Mouse (Mus musculus) stomach, embryonic 14.5 days (tissue): Measurements from ENCODE around the gene Gm28051. TPM values are rescaled to one million over a fixed set of nuclear protein-coding genes. Genes with fewer than 3 reads are reported as not detected.
A peak's percentile ranks its signal among the peaks of the same experiment; 100 is the strongest.

Experiments
- ATAC-seq: fragments of 200-750 bp; cut with Nextera tagmentation; 2 replicates; pipeline ENCODE4 v1.8.0; 2017; ENCODE audit warnings: low read depth, moderate TSS enrichment; ENCODE audit not compliant: insufficient number of reproducible peaks, insufficient read depth, low FRiP score
- H3K27ac ChIP-seq: fragments of 300-500 bp; sonication (generic); 2 replicates; pipeline ENCODE4 v1.5.1; 2014; ENCODE audit warnings: mild to moderate bottlenecking, low read length, moderate library complexity, mixed read lengths
- H3K27me3 ChIP-seq: fragments of 300-500 bp; sonication (generic); 2 replicates; pipeline ENCODE4 v1.6.1; 2014; ENCODE audit warnings: low read length, control low read depth, mixed read lengths; ENCODE audit not compliant: control insufficient read depth, insufficient read depth
- H3K36me3 ChIP-seq: fragments of 300-500 bp; sonication (generic); 2 replicates; pipeline ENCODE4 v1.6.1; 2014; ENCODE audit warnings: mild to moderate bottlenecking, control low read depth, low read length, moderate library complexity, mixed read lengths; ENCODE audit not compliant: control insufficient read depth, insufficient read depth
- H3K4me1 ChIP-seq: fragments of 300-500 bp; sonication (generic); 2 replicates; pipeline ENCODE4 v1.6.1; 2014; ENCODE audit warnings: low read length, control low read depth, mixed read lengths; ENCODE audit not compliant: control insufficient read depth, insufficient read depth
- H3K4me2 ChIP-seq: fragments of 300-500 bp; sonication (generic); replicated peaks from 2 replicates; pipeline ENCODE4 v1.6.1; 2014; ENCODE audit warnings: low read depth, low read length, control low read depth
- H3K4me3 ChIP-seq: fragments of 300-500 bp; sonication (generic); 2 replicates; pipeline ENCODE4 v1.5.1; 2014; ENCODE audit warnings: low read depth, low read length, control low read depth
- H3K9ac ChIP-seq: fragments of 300-500 bp; sonication (generic); replicated peaks from 2 replicates; pipeline ENCODE4 v1.6.1; 2014; ENCODE audit warnings: low read depth, mild to moderate bottlenecking, control low read depth, low read length, moderate library complexity, mixed read lengths
- H3K9me3 ChIP-seq: fragments of 300-500 bp; sonication (generic); 2 replicates; pipeline ENCODE4 v1.6.1; 2016; ENCODE audit warnings: low read depth, low read length, control low read depth; ENCODE audit not compliant: control insufficient read depth
- whole genome bisulfite sequencing: fragments of 180-500 bp; shearing (Covaris S2); extraction: QIAGEN DNeasy Blood & Tissue Kit; methylation state at CpG from one replicate; pipeline ENCODE4 v1.1.7; 2014; 5-methylcytosine and 5-hydroxymethylcytosine counted together
- polyA plus RNA-seq: library from polyadenylated mRNA; unstranded; fragments of >200 nt; fragmentation: Nextera tagmentation; extraction: Ambion mirVana; gene quantifications from 2 replicates; pipeline ENCODE4 v1.2.1, GENCODE M21; 2014

Gm28051 gene
- polyA plus RNA-seq, 1 experiment from 2014 or later, result not detected

DNA sequence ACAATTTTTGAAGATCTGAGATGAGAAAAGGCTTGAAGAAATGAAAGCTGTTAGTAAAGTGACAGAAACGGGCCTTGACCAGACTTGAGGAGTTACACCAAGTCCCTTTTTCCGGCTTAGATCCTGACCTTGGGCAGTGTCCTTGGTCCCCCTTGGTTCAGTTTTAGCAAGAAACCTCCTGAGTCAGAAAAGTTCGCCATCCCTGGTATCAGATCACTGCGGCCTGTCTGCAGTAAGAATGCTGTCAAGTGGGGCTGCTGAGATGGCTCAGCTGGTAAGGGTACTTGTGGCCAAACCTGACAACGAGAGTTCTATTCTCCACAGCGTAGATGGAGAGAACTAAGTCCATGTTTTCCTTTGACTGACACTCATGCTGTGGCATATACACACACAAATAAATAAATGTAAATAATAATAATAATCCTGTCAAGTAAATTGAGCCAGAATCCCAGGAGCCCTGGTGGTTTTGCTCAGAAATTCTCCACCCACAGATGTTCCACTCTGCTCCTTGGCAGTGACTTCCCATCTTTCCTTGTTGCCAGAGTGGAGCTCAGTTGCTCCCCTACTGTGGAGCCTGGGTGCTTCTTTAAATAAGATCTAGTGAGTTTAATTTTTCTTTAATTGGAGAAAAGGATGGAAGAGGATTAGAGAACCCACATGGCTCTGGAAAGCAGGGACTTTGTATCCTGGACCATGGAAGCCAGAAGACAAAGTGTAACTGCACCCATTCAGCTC is 51.5 kb downstream of the Gm28051 start:
- H3K4me1 ChIP-seq, result peaks cover 20% of the 10 kb centered on the region
- peak overlapping the region; percentile 76; the same call in 1 of the 2 replicates for H3K27ac ChIP-seq
- H3K9me3 ChIP-seq, result no peaks in the 10 kb centered on the region
- H3K9ac ChIP-seq, result no peak overlapping the region
- H3K4me2 ChIP-seq, result peak overlapping the region; percentile 93
- 61% methylated on average over 6 of the region's 6 CpGs for WGBS
- H3K36me3 ChIP-seq, result no peaks in the 10 kb centered on the region
- ATAC-seq, result no peak
- no peak overlapping the region for H3K4me3 ChIP-seq
- H3K27me3 ChIP-seq, result no peaks in the 10 kb centered on the region

DNA sequence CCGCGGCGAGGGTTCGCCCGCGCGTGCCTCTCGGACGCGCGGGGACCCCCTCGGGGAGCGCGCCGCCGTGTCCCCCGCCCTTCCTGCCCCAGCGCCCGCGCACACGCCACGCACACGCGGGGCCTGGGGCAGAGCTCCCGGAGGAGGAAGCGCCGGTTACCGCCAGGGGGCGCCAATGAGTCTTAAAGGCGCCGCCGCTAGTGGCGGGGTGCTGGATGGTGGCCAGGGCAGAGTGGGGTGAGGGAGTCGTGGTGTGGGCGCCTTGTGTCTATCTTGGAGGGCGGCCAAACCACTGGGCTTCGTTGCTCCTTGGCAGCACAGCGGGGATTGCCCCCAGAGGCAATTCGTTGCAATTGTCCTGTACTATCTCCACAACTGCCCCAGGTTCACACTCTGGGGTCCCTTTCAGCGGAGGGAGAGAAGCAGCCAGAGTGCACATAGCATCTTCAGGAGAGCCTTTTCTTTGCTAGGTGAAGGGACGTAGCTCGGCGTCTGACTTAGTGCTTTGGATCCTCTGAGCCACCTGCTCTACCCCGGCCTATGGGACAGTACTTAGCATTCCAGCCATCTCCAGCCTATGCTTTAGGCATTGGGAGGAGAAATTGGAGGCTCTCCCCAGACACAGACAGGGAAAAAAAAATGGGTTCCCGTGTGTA is 52.2 kb downstream of the Gm28051 start:
- H3K4me2 ChIP-seq, result peak overlapping the region; percentile 93
- no peaks in the 10 kb centered on the region for H3K27me3 ChIP-seq
- WGBS, result 4% methylated on average over 27 of the region's 45 CpGs
- no peaks in the 10 kb centered on the region for H3K9me3 ChIP-seq
- peaks cover 24% of the 10 kb centered on the region for H3K4me1 ChIP-seq
- H3K27ac ChIP-seq, result peak overlapping the region; percentile 76
- no peaks in the 10 kb centered on the region for H3K36me3 ChIP-seq
- H3K9ac ChIP-seq, result peak overlapping the region; percentile 54
- peak; percentile 76 for ATAC-seq
- peak overlapping the region; percentile 71 for H3K4me3 ChIP-seq

- peak within 1 kb of the TSS; percentile 93 for H3K4me2 ChIP-seq
- H3K4me1 ChIP-seq, result peaks cover 26% of the 10 kb centered on the region
- H3K27ac ChIP-seq, result peak within 1 kb of the TSS; percentile 76
- H3K9me3 ChIP-seq, result no peaks in the 10 kb centered on the region
- no peaks in the 10 kb centered on the region for H3K27me3 ChIP-seq
- H3K4me3 ChIP-seq, result peak within 1 kb of the TSS; percentile 71
- no peaks in the 10 kb centered on the region for H3K36me3 ChIP-seq
- H3K9ac ChIP-seq, result peak within 1 kb of the TSS; percentile 54
- WGBS, result under 1% methylated on average over 91 of the region's 105 CpGs
- peak; percentile 92 for ATAC-seq
Observed at GRCm38 (mm10) chr12:102704457-102705198, 52.9 kb downstream of the Gm28051 start, which contains the start of gene Itpk1. Gene Itpk1, minus strand, starts transcription at chr12:102704930.

DNA sequence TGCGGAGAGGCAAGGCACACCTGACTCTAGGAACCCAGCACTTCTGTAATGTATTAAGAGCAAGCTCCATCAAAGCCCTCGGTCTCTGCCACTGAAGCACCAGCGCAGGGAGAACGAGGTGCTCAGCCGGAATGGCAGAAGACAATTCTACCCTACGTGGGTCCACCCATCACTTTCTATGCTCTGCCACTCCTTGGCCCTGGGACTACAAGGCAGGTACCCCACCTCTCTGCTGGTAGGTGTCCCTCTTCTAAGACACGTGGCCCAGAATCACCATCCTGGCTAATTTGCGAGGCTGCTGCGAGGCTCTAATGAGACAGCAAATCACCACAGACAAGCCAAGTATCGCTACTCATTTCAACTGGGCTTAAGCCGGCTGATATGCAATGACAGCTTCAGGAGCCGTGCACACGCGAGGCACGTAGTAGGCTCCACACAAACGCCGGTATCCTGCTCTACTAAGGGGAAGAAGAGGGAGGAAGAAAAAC is 53.6 kb downstream of the Gm28051 start:
- WGBS, result 11% methylated on average over 17 of the region's 17 CpGs
- Histone ChIP-seq H3K4me2 (peak overlapping the region; percentile 93), H3K27ac (no peak overlapping the region), H3K27me3 (no peaks in the 10 kb centered on the region), H3K4me1 (peaks cover 33% of the 10 kb centered on the region), H3K9ac (peak overlapping the region; percentile 54; the same call in 1 of the 2 replicates), H3K4me3 (peak overlapping the region; percentile 71), H3K9me3 (no peaks in the 10 kb centered on the region), H3K36me3 (no peaks in the 10 kb centered on the region)
- ATAC-seq, result no peak

- peak overlapping the region; percentile 93 for H3K4me2 ChIP-seq
- 44% methylated on average over 6 of the region's 6 CpGs for WGBS
- H3K4me3 ChIP-seq, result peak overlapping the region; percentile 71
- H3K36me3 ChIP-seq, result no peaks in the 10 kb centered on the region
- H3K27me3 ChIP-seq, result no peaks in the 10 kb centered on the region
- H3K9me3 ChIP-seq, result no peaks in the 10 kb centered on the region
- peak overlapping the region; percentile 25; the same call in 1 of the 2 replicates for H3K9ac ChIP-seq
- 0 out of 2 replicates have a peak overlapping the region, but pooled peaks have one; percentile 15 for H3K27ac ChIP-seq
- ATAC-seq, result no peak
- H3K4me1 ChIP-seq, result peaks cover 38% of the 10 kb centered on the region
Observed at GRCm38 (mm10) chr12:102703441-102703840, 54.1 kb downstream of the Gm28051 start.

GRCm38 (mm10) chr12:102703111-102703412 is 54.5 kb downstream of the Gm28051 start:
- Histone ChIP-seq H3K4me2 (peak overlapping the region; percentile 93), H3K9me3 (no peaks in the 10 kb centered on the region), H3K4me3 (peak overlapping the region; percentile 71), H3K36me3 (no peaks in the 10 kb centered on the region), H3K9ac (peak overlapping the region; percentile 32; the same call in 1 of the 2 replicates), H3K27ac (0 out of 2 replicates have a peak overlapping the region, but pooled peaks have one; percentile 21), H3K4me1 (peaks cover 41% of the 10 kb centered on the region), H3K27me3 (no peaks in the 10 kb centered on the region)
- ATAC-seq, result no peak
- WGBS, result 6% methylated on average over 4 of the region's 4 CpGs

- 0 out of 2 replicates have a peak overlapping the region, but pooled peaks have one; percentile 21 for H3K27ac ChIP-seq
- H3K9ac ChIP-seq, result peak overlapping the region; percentile 32; the same call in 1 of the 2 replicates
- WGBS, result 11% methylated on average over 15 of the region's 15 CpGs
- no peaks in the 10 kb centered on the region for H3K27me3 ChIP-seq
- H3K9me3 ChIP-seq, result no peaks in the 10 kb centered on the region
- peak overlapping the region; percentile 93 for H3K4me2 ChIP-seq
- H3K4me3 ChIP-seq, result peak overlapping the region; percentile 71
- peaks cover 44% of the 10 kb centered on the region for H3K4me1 ChIP-seq
- H3K36me3 ChIP-seq, result no peaks in the 10 kb centered on the region
- no peak for ATAC-seq
Observed at GRCm38 (mm10) chr12:102702356-102703110, 55.0 kb downstream of the Gm28051 start.
